Mouse (Mus musculus) heart, postnatal 36 days (tissue): ENCODE data around the gene Sfxn5. TPM values are rescaled to one million over a fixed set of nuclear protein-coding genes. Genes with fewer than 3 reads are reported as not detected.

Experiments
- DNase-seq, 2 experiments: peaks; one replicate each; pipeline ENCODE4 v3.0.0; 2021 to 2022
- intact Hi-C: fragments of 180-260 bp; cut with DNase I; formaldehyde crosslinking; loops from one replicate; pipeline ENCODE4 v1.15.1; 2025
- total RNA-seq, 2 experiments: library from RNA; stranded (reverse); gene quantifications; 2 replicates each; pipeline ENCODE4 v1.2.3; 2021

Gene Sfxn5
- total RNA-seq: 1 to 10 TPM; 3.4 to 4.1 TPM

DNA sequence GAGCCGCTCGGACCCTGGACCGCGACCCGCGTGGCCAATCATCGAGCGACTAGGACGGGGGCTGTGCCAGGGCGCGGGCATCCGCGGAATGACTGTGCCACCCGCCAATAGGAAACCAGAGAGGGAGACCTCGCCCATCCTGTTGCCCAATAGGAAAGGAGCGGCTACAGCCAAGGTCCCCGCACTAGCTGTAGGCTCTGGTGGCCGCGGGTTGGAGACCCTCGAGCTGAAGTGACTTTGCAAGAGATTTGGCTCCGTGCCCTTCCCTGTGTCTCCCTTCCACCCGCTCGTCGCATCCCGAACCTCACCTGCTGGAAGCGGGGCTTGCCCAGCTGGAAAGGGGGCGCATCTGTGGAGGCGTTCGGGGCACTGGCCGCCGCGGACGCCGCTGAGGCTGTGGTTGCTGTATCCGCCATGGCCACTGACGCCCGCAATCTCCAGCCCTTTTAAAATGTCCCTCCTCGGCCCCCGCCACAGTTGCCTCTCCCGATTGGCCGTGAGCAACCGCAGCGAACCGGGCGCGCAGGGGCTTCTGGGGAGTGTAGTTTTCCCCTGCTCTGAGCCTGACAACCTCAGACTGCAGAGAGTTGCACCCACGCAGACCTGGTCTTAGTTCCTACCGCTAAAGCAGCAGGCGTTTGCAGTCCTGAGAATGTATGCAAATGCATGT is at the start of gene Sfxn5:
TSS of gene Sfxn5 (minus strand) at position 423 of the 670 bp plus-strand sequence.
- peak; percentile 95 to 96 for DNase-seq

DNA sequence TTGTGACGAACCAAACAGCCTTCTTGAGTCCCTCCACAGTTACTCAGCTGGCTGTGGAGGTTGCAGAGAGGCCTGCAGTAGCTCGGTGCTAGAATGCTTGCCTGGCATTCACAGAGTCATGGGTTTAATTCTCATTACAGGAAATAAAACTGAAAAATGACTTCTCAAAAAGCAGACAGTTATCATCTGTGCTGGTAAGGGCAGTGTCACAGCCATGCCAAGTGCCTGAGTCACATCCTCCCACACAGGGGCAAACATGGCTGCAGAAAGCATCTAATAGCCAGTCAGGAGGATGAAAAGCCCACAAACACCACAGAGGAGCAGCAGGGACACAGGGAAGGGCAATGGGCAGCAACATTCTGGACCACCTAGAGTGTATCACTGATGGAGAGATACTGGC is 49.6 kb upstream of the Sfxn5 start:
- intact Hi-C loops: no loop called here
- DNase-seq: no peak

More for the DNA sequence above, at the start of gene Sfxn5:
- intact Hi-C loops: loop anchor here (5.0 to 10.0 kb wide), 2 partner anchors 171 to 268 kb away; partner anchors contain the start of gene Exoc6b

DNA sequence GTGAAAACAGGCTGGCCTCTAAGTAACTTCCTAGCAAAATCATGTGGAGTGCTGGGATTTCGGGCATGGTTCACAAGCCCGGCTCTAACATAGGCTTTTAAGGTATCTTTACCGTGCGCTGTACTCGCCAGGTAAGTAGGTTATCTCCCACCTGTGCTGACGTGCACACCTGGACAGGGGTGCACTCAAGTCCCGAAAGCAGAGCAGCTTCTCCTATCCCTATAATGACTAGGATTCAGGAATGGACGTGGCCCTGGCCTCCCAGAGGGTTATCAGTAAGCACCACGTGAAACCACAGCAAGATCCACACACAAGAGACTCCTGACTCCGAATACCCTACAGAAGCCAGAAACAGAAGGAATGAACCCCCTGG is 48.4 kb upstream of the Sfxn5 start:
- intact Hi-C loops: loop anchor here (1.0 kb wide), 1 partner anchor 35 kb away; no protein-coding TSS in a partner anchor
- no peak for DNase-seq

- no peak for DNase-seq
- intact Hi-C loops: loop anchor here (1.0 kb wide), 1 partner anchor 35 kb away; no protein-coding TSS in a partner anchor
These were observed 47.9 kb upstream of the Sfxn5 start for GRCm38 (mm10) chr6:85380901-85381647.

GRCm38 (mm10) chr6:85380201-85380900 is 47.1 kb upstream of the Sfxn5 start:
- DNase-seq: peak; percentile 82 to 84
- intact Hi-C loops: no loop called here

GRCm38 (mm10) chr6:85378629-85379028 is 45.4 kb upstream of the Sfxn5 start:
- intact Hi-C loops: no loop called here
- DNase-seq: no peak

DNA sequence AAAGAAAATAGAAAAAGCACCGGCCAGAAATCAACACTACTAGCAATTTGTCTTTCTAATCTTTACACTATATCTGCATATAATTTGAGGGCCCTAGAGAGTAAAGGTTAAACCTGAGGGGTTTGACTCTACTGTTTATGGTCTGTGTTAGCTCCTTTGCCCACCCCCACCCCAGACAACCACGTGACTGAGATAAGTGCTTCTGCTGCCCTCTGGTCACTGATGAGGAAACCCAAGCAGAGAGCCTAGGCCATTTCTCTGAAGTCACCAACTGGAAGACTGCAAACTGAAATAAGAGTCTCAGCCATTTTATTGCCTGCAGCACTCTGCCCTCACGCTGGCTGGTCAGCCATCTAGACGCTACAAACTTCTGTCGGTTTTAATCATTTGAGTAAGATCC is 44.7 kb upstream of the Sfxn5 start:
- DNase-seq: no peak
- intact Hi-C loops: no loop called here

DNA sequence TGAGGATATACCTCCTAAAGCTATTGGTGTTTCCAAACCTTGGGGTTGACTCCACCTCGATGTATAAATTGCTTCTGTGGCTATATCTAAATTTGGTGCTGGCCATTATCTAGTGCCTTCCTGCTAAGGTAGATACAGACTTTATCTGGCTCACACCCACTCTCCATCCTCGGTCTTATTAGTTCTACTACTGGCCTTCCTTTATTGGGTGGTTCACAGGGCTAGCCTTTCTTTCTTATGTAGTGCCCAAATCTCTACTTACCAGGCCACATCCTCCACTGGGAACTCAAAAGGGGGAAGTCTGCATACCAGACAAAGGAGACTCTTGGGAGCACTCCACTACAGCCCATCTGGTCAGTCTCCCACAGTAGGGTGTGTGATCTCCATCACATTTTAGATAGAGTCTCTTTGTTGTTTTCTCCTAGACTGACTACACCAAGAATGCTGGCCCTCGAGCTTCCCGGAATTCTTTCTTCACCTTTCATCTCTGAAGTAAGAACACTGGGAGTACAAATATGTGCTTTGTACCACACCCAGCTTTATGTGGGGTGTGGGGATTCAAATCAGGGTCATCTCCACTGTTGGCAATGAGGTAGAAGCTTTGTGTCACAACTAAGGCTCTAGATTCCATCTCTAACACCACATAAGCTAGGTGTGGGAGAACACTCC is 44.0 kb upstream of the Sfxn5 start:
- no peak for DNase-seq
- intact Hi-C loops: no loop called here

DNA sequence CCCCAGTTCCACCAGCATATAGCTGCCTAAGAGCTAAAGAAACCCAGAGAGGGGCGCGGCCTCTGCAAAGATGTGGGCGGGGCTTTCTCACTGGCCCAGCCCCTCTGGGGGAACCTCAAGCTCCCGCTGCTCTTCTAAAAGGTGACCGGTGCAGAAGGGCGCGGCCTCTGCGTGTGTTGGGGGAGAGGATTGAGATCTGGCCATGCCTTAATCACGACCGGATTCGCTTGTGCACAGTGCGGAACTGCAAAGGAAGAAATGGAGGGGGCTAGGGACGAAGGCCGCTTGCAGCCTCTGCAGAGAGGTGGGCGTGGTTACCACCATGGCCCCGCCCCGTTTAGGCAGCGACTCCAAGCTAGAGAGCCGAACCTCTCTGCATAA is 41.5 kb upstream of the Sfxn5 start:
- peak; percentile 95 to 98 for DNase-seq
- intact Hi-C loops: no loop called here

- DNase-seq: peak in 1 of 2 experiments; percentile 49
These were observed 40.9 kb upstream of the Sfxn5 start, which contains the start of gene Rab11fip5 for GRCm38 (mm10) chr6:85373951-85374733. Rab11fip5 (minus strand) TSS chr6:85374634.

GRCm38 (mm10) chr6:85373066-85373860 is 40.0 kb upstream of the Sfxn5 start:
- intact Hi-C loops: no loop called here
- no peak for DNase-seq

More at GRCm38 (mm10) chr6:85373951-85374733, 40.9 kb upstream of the Sfxn5 start, which contains the start of gene Rab11fip5:
- intact Hi-C loops: no loop called here

DNA sequence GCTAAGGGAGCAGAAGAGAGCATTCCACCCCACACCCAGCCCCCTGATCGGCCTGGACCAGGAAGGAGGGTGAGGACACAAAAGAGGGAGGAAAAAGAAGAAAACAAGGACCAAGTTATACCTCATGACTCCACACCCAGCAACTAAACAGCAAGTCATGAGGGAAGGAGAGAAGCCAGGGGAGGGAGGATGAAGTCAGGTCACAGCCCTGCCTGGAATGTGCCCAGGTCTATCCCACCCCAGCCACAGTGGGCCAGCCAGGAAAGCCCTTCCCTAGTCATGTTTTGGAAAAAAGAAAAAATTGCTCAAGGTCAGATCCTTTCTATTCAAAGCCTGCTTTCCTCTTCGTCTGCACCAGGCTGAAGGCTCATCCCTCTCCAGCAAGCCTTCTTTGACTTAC is 39.3 kb upstream of the Sfxn5 start:
- DNase-seq: peak in 1 of 2 experiments; percentile 40

DNA sequence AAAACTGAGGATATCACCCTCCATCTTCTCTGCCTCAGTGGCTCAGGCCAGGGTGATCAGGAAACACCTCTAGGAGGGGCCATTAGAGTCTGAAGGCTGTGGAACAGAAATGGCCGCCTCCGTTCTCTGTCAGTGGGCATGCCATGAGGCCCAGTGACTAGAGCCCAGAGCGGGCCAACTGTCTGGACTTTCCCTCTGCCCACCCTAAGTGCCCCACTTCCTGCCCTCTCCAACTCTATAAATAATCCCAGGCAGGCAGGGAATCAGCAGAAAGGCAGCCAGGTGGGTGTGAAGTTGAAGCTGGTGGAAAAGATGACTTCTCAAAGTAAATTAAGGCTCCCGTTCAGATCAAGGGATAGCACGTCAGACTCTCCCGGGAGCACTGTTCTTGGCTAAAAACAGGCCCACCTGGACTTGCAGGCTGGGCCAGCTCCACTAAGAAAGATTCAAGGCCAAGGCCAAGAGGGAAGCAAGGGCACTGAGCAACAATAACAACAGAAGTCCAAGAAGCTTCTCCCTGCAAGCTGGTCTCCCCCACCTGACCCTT is 38.7 kb upstream of the Sfxn5 start:
- intact Hi-C loops: no loop called here
- no peak for DNase-seq

More for the DNA sequence above, 39.3 kb upstream of the Sfxn5 start:
- intact Hi-C loops: no loop called here

- no peak for DNase-seq
- intact Hi-C loops: no loop called here
These were observed 37.6 kb upstream of the Sfxn5 start for GRCm38 (mm10) chr6:85370666-85371430.

- intact Hi-C loops: no loop called here
- DNase-seq: no peak
These were observed 36.8 kb upstream of the Sfxn5 start for GRCm38 (mm10) chr6:85370041-85370440.

GRCm38 (mm10) chr6:85369181-85369860 is 36.1 kb upstream of the Sfxn5 start:
- DNase-seq: peak; percentile 76 to 84
- intact Hi-C loops: no loop called here

DNA sequence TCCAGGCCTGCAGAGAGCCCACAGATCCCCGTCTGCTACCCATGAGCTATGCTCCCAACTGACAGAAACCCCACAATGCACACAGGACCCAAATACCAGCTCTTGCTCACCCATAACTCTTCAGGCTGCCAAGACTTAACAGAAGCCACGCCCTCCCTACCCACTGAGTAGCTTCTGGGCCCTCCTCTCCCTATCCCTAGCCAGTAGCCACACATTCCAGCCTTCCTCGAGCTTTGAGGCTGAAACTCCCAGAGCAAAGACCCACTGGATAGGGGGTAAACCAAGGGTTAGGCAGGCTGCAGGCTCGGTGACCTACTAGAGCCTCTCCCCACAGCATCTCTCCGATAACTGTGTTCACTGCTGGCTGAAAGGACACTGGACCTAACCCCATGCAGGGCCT is 35.5 kb upstream of the Sfxn5 start:
- intact Hi-C loops: no loop called here
- no peak for DNase-seq
